Mouse (Mus musculus) cortical plate, adult 2 months (tissue): ENCODE measurements around the gene Gm47429.

Experiments used
- CTCF ChIP-seq: fragments of 200-500 bp; IDR thresholded peaks from 2 replicates; pipeline ENCODE4 v1.5.1; 2011; ENCODE audit warnings: mild to moderate bottlenecking, control low read depth, low read length; ENCODE audit not compliant: insufficient read depth; ENCODE audit errors: extremely low read depth
- POLR2A ChIP-seq: fragments of 200-500 bp; IDR thresholded peaks from 2 replicates; pipeline ENCODE4 v1.6.1; 2011; ENCODE audit warnings: mild to moderate bottlenecking, low read length, control low read depth; ENCODE audit not compliant: insufficient read depth; ENCODE audit errors: extremely low read depth

- TF ChIP-seq POLR2A (no peak), CTCF (no peak)
Measured at GRCm38 (mm10) chr13:50453426-50453825, 9.7 kb upstream of the Gm47429 start.
